Mouse (Mus musculus) spleen, adult 2 months (tissue): ENCODE data around the gene Prss23. TPM values are rescaled to one million over a fixed set of nuclear protein-coding genes. Genes with fewer than 3 reads are reported as not detected.

Source experiments
- DNase-seq, 2 experiments: peaks; one replicate each; pipeline versions ENCODE4 v3.0.0 to v3.0.0-alpha.2; 2012 to 2021; ENCODE audit warnings: low spot score in 2 of 2, low read depth in 1 of 2
- H3K27ac ChIP-seq: fragments of 200-500 bp; 2 replicates; pipeline ENCODE4 v1.5.1; 2012; ENCODE audit warnings: low read length, inconsistent platforms; ENCODE audit not compliant: insufficient read depth
- H3K27me3 ChIP-seq: fragments of 200-500 bp; 2 replicates; pipeline ENCODE4 v1.6.1; 2012; ENCODE audit warnings: mild to moderate bottlenecking, moderate library complexity, low read length, inconsistent platforms; ENCODE audit not compliant: control insufficient read depth, insufficient read depth
- H3K36me3 ChIP-seq: fragments of 200-500 bp; 2 replicates; pipeline ENCODE4 v1.6.1; 2012; ENCODE audit warnings: mild to moderate bottlenecking, low read length, inconsistent platforms; ENCODE audit not compliant: control insufficient read depth, insufficient read depth
- H3K4me1 ChIP-seq: fragments of 200-500 bp; 2 replicates; pipeline ENCODE4 v1.6.1; 2011; ENCODE audit warnings: inconsistent platforms; ENCODE audit not compliant: control insufficient read depth, insufficient read depth, insufficient read length
- H3K4me3 ChIP-seq: fragments of 200-500 bp; 2 replicates; pipeline ENCODE4 v1.5.1; 2011; ENCODE audit warnings: mild to moderate bottlenecking, inconsistent platforms; ENCODE audit not compliant: insufficient read depth, insufficient read length; ENCODE audit errors: extremely low read depth
- CTCF ChIP-seq: fragments of 200-500 bp; IDR thresholded peaks from 2 replicates; pipeline ENCODE4 v1.5.1; 2011; ENCODE audit warnings: mild to moderate bottlenecking, inconsistent platforms; ENCODE audit not compliant: insufficient read depth, insufficient read length, insufficient replicate concordance; ENCODE audit errors: extremely low read depth
- POLR2A ChIP-seq: fragments of 200-500 bp; IDR thresholded peaks from 2 replicates; pipeline ENCODE4 v1.6.1; 2011; ENCODE audit warnings: low read depth, low read length, inconsistent platforms
- WGBS: fragments of 180-500 bp; shearing (Covaris S2); methylation state at CpG from one replicate; pipeline ENCODE4 v1.1.7; 2018; 5-methylcytosine and 5-hydroxymethylcytosine counted together
- polyA plus RNA-seq: library from polyadenylated mRNA; depleted of rRNA; stranded (reverse); fragments of >200 nt; gene quantifications from 2 replicates; pipeline ENCODE4 v1.2.3, GENCODE M21; 2012

The Prss23 gene
- polyA plus RNA-seq, 1 experiment: 26.2 TPM

DNA sequence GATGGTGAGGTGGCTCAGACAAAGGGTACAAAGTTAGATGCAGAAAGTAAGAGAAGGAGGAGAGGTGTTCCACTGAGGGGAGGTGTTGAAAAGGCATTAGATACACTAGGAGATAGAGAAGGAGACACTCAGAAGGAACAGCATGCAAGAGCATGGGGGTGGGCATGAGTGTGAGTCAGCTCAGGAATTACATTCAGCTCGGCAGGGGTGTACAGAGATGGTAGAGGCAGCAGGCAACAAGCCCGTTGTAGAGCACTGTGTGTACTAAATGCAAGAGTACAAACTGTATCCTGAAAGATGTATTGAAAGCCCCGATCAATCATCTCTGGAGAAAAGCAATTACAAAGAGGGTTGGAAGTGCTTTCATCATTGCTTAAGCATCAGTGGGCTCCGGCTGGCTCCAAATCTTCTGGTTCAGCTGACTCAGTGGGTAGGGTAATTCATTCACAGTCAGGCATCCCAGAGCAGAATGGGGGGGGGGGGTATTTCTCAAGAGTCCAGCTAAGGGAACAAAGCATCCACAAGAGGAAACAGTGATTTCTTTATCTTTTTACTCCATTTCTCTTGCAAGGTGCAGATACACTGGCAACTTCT, 15.0 kb downstream of the Prss23 start:
- Histone ChIP-seq H3K27ac (no peak overlapping the region), H3K4me3 (no peak overlapping the region), H3K27me3 (no peaks in the 10 kb centered on the region), H3K4me1 (no peaks in the 10 kb centered on the region), H3K36me3 (no peaks in the 10 kb centered on the region)
- no peak for DNase-seq
- TF ChIP-seq POLR2A (no peak), CTCF (no peak)
- 80% methylated on average over 4 of the region's 4 CpGs for WGBS

DNA sequence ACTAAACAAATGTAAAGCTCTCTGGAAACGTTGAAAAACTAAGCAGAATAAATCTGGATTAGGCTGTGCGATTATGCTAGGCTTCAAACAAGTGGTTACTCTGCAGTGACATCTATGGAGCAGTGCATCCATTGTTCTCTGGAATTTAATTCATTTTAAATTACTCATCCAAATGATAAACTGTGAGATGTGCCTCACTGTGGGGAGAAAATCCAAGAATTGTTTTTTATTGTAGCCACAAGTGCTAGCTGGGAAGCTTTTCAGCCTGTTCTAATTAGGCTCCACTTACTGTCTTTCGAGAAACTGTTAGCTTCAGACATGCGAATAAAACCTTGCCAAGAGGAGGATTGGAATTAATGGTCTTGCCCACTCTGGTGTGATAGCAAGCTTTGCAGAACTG, 18.3 kb downstream of the Prss23 start:
- no peak overlapping the region for H3K4me3 ChIP-seq
- 0 out of 2 replicates have a peak, but pooled peaks cover 2% of the 10 kb centered on the region for H3K27me3 ChIP-seq
- H3K36me3 ChIP-seq: no peaks in the 10 kb centered on the region
- TF ChIP-seq CTCF (no peak), POLR2A (no peak)
- H3K27ac ChIP-seq: no peak overlapping the region
- 87% methylated on average over 4 of the region's 4 CpGs for WGBS
- DNase-seq: no peak
- H3K4me1 ChIP-seq: no peaks in the 10 kb centered on the region

DNA sequence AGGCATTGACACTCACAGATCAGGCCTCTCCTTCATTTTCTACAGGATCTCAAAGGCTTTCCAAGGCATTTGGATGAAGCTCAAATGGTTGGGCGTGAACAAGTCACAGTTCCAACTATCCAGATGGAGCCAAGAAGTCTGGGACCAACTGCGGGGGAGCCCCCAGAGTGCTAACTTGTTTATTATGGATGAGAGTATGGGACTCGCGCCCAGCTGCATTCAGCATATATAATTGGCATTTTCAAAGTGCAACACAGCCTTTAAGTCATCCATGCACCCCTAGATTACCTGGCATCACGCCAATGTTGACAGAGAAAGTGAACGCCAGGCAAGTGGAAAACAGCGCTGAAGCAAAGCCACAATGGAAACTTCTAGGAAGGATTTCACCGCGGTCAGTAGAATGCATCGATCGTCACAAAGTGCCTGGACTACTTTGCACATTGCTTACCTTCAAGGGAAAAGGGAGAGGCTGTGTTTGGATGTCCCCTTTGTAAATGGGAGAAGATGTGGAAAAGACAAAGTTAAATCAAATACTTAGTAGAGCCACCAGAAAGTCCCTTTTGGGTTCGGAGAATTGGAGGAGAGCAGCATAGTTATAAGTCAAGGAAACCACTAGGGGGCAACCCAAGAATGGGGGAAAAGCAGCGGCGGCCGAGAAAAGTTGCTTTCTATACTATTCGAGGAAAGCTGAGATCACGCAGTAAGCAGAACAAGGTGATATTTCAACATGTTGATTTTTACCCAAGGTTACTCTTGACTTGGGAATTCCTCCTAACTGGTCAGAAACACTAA, 27.3 kb downstream of the Prss23 start:
- Histone ChIP-seq H3K27me3 (0 out of 2 replicates have a peak, but pooled peaks cover 2% of the 10 kb centered on the region), H3K4me3 (no peak overlapping the region)
- 24% methylated on average over 17 of the region's 17 CpGs for WGBS

DNA sequence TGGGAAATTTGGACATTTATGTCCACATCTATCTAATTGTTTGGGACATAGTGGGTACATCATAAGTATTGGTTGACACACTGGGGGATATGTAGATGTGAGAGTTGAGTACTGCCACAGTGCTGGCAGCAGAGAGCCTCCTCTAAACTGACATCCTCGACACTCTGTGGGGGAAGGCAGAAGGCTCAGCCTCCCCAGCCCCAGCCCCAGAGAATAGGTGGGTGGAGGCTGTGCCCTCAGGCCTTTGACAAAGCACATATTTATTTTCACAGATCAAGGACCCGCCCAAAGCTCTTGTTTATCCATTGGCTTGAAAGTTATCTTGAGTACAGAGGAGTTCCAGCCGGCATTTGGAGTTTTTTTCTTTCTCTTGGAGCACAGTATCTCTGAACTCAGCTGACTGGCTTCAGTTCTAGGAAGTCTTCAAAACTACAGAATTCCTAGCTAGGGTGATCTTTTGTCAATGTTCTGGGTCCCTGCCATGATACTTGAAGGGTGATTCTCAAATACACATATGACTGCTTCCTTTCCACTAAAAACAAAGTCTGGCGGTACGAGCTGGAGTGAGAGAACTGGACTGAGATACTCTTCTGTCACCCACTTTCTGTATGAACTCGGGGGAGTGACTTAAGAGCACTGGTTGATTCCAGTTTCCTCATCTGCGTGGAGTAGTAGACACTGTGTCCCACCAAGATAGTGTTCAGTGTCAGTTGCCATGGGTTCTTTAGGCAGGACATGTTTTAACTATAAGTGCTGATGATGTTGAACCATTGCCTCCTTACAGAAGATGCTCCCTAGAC, 43.0 kb downstream of the Prss23 start:
- H3K4me1 ChIP-seq: no peaks in the 10 kb centered on the region
- WGBS: 79% methylated on average over 7 of the region's 7 CpGs
- no peak for TF ChIP-seq CTCF
- TF ChIP-seq POLR2A: no peak

More for the DNA sequence above, 27.3 kb downstream of the Prss23 start:
- Histone ChIP-seq H3K27ac (no peak overlapping the region), H3K4me1 (no peaks in the 10 kb centered on the region), H3K36me3 (no peaks in the 10 kb centered on the region)
- DNase-seq: peak in 1 of 2 experiments; percentile 11
- TF ChIP-seq POLR2A: no peak
- TF ChIP-seq CTCF: peak; percentile 15; the same call in 1 of the 2 replicates

DNA sequence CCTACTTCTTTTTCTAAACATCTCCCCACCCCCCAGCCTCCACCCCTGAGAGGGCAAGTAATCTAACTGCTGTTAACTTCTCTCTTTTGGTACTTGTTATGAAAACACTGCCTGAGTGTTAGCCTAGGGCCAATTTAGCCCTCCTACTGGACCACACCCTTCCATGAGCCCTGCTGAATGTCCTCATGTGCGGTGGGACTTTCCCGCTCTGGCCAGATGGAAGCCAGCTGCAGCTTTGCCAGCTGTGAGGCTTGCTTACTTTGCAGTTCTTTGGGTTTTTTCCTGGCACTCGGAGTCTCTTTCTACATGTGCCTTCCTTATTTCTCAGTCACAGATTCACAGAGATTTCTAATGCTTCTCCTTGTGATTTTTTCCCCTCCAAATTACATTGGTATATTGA, 45.3 kb downstream of the Prss23 start:
- no peak for DNase-seq
- no peaks in the 10 kb centered on the region for H3K27me3 ChIP-seq
- H3K36me3 ChIP-seq: no peaks in the 10 kb centered on the region
- no peaks in the 10 kb centered on the region for H3K4me1 ChIP-seq
- TF ChIP-seq CTCF (no peak), POLR2A (no peak)
- H3K27ac ChIP-seq: no peak overlapping the region
- H3K4me3 ChIP-seq: no peak overlapping the region
- 55% methylated on average over 3 of the region's 3 CpGs for WGBS

More for the DNA sequence above, 43.0 kb downstream of the Prss23 start:
- Histone ChIP-seq H3K27me3 (no peaks in the 10 kb centered on the region), H3K36me3 (no peaks in the 10 kb centered on the region), H3K4me3 (no peak overlapping the region), H3K27ac (no peak overlapping the region)
- no peak for DNase-seq

DNA sequence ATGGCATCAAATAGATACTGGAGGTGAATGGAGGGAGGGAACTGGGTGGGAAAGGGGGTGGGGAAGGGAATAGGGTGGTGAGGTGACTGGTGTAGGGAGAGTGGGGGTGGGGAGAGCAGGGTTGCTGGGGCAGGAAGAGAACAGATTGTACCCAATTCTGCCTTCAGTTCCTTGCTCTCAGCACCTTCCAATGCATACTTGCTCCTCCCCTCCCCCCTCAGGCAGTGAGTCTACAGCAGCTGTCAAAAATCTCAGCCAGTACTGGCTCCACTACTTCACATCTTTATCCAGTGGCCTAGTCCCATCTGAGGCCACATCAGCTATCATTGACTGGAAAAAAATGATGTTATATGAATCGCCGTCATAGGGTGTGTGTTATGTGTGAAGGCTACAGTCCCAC, 48.5 kb downstream of the Prss23 start:
- no peak for DNase-seq
- H3K4me1 ChIP-seq: no peaks in the 10 kb centered on the region
- 93% methylated on average over 2 of the region's 2 CpGs for WGBS
- TF ChIP-seq POLR2A (no peak), CTCF (no peak)
- no peak overlapping the region for H3K27ac ChIP-seq
- H3K4me3 ChIP-seq: no peak overlapping the region
- H3K36me3 ChIP-seq: no peaks in the 10 kb centered on the region
- H3K27me3 ChIP-seq: no peaks in the 10 kb centered on the region
